Mouse (Mus musculus): ENCODE measurements around the gene Cacna1c.

DNA sequence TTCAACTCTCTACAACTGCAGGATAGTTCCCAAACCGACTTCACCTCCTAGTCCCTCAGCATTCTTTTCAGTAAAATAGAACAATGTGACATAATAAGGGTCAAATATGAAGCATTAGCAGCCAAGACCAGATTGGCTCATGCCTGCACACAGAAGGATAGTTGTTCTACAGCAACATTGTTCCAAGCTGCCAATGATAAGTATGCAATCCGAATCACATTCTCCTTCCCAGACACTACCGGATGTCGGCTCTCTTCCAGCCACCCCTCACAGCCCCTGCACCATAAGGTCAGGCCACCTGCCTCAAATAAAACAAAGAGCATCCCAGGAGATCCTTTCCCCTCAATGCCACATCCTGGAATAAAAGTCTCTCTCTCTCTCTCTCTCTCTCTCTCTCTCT is 125.4 kb downstream of the Cacna1c start:
- TF ChIP-seq EP300 (IDR thresholded peaks at IDR 0.05) (no peak), CTCF (IDR thresholded peaks at IDR 0.05) (no peak)

Measured in lung, postnatal 0 days (tissue).